Mouse (Mus musculus) MEL-GATA-1-ER (cell line): ENCODE results near the gene Vmac.

ENCODE experiments used
- DNase-seq: peaks from one replicate; pipeline ENCODE4 v3.0.0-alpha.2; 2012; ENCODE audit warnings: low read depth; ENCODE audit errors: extremely low read depth

Gene Vmac

DNA sequence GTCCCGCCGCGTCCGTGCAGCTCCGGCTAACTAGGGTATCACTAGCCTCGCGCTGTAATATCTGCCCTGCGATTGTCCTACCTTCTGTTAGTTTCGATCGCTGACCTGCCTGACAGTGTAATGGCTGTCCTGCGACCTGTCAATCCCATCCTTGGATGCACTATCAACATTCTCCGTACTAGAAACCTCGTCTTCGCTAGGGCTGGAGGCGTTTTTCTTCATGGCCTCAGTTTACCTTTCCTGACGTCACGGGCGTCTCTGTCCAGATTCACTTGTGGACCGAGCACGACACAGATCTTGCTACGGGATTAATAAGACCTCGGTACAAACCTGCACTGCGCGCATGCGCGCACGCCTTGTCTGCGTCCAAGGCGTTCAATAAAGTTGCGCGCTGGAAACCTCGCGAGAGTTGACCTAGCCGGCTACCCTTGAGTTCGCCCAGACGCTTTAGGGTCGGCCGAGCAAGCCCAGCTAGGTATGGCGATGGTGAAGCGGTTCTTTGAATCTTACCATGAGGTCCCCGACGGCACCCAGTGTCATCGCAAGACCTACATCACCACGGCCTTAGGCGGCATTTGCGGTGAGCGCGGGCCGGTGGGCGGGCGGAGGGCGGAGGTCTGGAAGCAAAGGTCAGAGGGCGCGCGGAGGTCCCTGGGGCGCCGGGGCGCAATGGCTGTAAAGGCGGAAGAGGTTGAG is at the start of gene Vmac, which contains the start of gene Ndufa11:
Vmac (minus strand) TSS at position 660 of the 696 bp plus-strand sequence.
Ndufa11 (plus strand) TSS at position 405 of the 696 bp plus-strand sequence.
- peak; percentile 92 for DNase-seq

GRCm38 (mm10) chr17:56766631-56767405 is 49.0 kb upstream of the Vmac start:
- DNase-seq: no peak

DNA sequence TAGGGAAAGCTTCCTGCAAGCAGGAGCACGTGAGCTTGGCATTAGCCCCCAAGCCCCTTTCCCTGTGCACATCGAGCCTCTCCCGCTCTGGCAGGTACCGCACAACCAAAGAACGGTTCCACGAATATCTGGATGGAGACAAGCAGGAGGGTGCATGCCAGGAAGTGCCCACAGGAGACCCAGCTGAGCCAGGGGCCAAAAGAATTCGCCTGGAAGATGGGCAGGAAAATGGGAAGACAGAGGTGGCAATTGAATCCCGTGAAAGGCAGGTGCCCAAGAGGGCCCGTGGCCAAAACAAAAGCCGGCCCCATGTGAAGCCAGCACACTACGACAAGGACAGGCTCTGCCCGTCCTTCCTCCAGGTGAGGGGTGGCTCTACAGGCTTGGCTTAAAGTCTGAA is 47.6 kb upstream of the Vmac start:
- DNase-seq: no peak

DNA sequence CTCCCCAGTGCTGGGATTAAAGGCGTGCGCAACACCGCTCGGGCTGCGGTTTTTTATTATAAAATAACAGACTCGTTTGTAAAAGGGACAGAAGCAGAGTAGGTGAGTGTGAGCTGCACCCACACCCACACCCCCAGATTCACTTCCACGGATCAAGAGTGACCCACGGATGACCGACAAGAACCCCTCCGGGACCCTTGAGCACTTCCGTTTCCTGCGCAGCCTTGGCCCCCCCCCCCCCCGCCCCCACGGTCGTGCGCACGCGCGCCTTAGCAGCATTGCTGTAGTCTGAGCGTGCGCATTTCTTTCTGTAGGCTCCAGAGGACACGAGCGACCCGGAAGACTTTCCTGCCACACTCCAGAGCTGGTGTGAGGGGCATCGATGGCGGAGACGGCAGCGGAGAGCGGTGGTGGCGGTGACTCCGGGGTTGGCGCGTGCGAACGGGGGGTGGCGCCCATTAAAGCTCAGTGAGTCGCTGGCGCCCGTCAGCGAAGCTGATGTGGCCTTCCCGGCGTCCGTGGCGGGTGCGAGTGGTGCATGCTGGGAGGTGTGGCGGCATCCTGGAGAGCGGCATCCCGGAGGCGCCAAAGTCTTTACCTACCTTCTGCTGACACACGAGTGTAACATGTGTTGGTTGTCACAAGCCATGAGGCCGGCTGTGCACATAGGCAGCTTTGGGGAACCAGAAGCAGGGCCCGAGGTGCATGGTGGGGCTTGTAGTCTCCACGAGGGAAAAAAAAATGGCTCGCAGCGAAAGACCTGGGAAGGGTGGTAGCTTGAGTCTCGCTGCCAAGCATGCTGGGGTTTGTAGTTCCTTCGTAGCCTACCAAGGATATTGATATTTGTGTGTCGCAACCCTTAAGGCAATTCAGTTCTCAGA is 46.9 kb upstream of the Vmac start, which contains the start of gene Dus3l:
Dus3l (plus strand) TSS at position 284 of the 881 bp plus-strand sequence.
- DNase-seq: peak; percentile 85

- no peak for DNase-seq
Observed at GRCm38 (mm10) chr17:56763741-56764250, 46.0 kb upstream of the Vmac start.

DNA sequence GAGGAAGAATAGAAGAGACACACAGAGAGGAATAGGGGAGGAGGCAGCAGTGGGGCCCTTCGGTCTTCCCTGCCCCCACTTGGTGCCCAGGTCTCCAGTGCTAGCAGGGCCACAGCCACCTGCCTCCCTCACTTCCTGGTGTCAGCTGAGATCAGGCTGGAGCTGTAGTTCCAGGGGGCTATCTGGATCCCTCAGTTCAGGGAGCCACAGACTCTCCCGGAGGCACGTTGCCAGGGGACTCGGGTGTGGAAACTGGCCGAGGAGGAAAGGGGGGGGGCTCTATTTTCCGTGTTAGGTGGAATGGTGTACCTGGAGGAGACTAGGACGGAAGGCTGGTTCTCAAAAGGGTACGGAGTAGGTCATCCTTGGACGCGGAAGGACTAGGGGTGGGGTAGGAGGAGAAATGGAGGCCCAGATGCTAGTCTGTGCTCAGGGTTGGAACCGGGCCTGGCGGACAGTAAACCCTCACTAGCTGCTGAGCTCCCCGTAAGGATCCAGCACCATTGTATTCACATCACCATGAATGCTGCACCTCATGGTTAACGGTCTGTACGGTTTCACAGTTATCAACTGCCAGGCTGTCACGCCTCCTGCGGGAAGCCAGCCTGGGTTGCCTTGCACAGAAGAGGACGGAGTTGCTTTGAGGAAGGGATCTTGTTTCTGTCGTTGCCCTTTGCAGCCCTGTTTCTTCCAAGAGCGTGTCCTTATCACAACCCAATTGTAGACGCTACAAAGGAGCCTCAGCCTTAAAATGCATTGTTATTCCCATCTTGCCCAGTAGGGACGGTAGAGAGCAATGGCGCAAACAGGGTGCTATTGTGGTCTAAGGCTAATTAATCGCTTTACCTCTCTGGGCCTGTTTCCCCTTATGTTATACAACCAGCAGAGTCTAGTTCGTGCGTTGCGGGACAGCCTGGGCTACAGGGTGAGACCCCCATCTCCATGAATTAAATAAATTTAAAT is 45.2 kb upstream of the Vmac start:
- DNase-seq: peak; percentile 95

GRCm38 (mm10) chr17:56761991-56762410 is 44.2 kb upstream of the Vmac start:
- DNase-seq: peak; percentile 85

GRCm38 (mm10) chr17:56761077-56761476 is 43.3 kb upstream of the Vmac start:
- no peak for DNase-seq

GRCm38 (mm10) chr17:56759261-56759660 is 41.4 kb upstream of the Vmac start:
- no peak for DNase-seq

GRCm38 (mm10) chr17:56758132-56758531 is 40.3 kb upstream of the Vmac start:
- no peak for DNase-seq

- peak; percentile 37 for DNase-seq
Observed at GRCm38 (mm10) chr17:56757416-56758123, 39.7 kb upstream of the Vmac start, which contains the start of gene Nrtn. Nrtn (minus strand) TSS chr17:56757530.

- no peak for DNase-seq
Observed at GRCm38 (mm10) chr17:56756703-56757399, 39.0 kb upstream of the Vmac start.

DNA sequence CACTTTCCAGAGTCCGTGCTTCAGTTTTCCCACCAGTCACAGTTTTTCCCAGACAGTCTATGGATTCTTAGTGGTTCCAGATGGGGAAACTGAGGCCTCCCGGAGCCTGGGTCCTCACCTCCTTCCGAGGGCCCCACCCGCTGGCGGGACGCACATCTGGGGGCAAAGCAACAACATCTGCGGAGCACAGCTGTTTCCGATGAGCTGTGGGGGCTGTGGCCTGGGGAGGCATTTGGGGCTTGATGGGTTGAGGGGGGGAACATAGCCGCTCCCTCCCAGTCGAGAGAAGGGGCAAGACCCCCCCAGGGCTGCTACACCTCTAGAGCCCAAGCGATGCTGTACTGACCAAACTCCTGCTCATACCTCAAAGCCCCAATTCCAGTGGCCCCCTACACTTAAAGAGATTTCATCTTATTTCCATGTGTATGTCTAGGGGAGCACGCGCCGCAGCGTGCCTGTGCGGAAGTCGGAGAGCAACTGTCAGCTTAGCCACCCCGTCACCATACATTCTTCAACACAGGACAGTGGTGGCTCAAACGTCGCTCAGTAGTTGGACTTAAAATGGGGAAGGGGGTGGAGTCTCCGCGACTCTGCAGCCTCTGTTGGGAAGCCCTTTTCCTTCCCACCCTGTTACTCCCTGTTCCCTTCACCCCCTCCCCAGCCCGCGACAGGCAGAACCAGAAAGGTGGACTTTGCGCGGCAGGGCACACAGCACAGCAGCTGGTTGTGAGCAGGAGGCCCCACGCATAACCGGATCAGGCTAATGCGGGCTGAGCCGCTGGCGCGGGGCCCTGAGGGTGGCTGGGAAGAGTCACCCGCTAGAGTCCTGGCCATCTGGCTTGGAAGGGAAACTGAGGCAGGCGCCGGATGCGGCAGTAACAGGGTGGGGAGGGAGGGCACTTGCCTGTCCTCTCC is 36.7 kb upstream of the Vmac start:
- DNase-seq: no peak

DNA sequence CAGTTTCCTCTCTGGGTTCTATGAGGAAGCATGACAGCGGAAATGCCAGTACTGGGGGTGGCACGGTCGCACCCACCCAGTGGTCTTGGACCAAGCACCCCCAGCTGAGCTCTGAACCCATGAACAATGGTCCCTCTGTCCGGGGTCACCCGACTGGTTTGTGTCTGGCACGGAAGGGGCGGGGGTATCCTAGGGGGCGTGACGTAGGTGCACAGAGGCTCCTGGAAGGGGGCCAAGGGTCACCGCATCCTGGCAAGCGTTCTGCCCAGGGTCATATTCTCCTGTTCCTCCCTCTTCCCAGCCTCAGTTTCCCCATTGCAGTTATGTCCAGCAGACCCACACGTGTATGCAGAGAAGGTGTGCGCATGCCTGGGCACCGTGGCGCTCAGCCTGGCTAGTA is 35.6 kb upstream of the Vmac start:
- DNase-seq: no peak

- DNase-seq: no peak
Observed at GRCm38 (mm10) chr17:56751404-56752072, 33.7 kb upstream of the Vmac start.

DNA sequence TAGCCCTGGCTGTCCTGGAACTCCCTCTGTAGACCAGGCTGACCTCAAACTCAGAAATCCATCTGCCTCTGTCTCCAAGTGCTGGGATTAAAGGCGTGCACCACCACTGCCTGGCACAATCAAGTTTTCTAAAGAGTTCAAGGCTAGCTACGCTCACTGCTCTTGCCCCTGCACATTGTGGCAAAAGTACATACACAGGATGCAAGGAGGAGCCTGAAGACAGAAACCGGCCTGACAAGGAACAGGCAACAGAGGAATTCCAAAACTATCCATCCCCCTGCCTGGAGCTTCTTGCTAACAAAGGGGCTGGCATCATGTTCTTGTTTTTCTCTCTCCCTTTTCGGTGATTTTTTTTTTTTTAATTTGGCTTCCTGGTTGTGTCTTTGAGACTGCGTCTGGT is 26.4 kb upstream of the Vmac start:
- DNase-seq: no peak

DNA sequence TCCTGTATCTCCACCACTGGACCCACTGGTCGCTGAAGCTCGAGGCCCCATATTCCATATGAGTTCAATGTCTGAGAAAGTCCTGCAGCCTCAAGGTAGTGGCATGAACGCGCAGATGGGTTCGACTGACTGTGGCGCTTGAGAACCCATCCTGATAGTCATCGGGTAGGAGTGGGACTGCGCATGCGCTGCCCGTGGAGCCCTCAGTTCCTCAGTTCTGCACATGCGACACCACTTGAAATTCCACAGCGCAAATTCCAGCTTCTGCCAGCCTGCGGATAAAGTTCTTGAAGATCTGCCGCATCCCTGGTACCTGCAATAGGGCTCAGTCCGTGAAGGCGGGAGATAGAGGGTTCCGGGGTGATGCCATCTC is 23.0 kb upstream of the Vmac start:
- DNase-seq: no peak
